Mouse (Mus musculus) hindbrain, embryonic 11.5 days (tissue): Measurements from ENCODE around the gene Xpnpep2. TPM values are rescaled to one million over a fixed set of nuclear protein-coding genes. Genes with fewer than 3 reads are reported as not detected.

ENCODE experiments used
- ATAC-seq: fragments of 200-750 bp; cut with Nextera tagmentation; 2 replicates; pipeline ENCODE4 v1.8.0; 2017; ENCODE audit warnings: mild to moderate bottlenecking, moderate TSS enrichment, moderate library complexity; ENCODE audit not compliant: low FRiP score
- DNase-seq: peaks from one replicate; pipeline ENCODE4 v3.0.0-alpha.2; 2015; ENCODE audit warnings: low spot score
- H3K27ac ChIP-seq: fragments of 300-500 bp; sonication (generic); 2 replicates; pipeline ENCODE4 v1.5.1; 2014; ENCODE audit warnings: mild to moderate bottlenecking, low read depth, low read length
- H3K27me3 ChIP-seq: fragments of 300-500 bp; sonication (generic); 2 replicates; pipeline ENCODE4 v1.6.1; 2014; ENCODE audit warnings: mild to moderate bottlenecking, low read length, moderate library complexity, mixed read lengths; ENCODE audit not compliant: control insufficient read depth, insufficient read depth
- H3K36me3 ChIP-seq: fragments of 300-500 bp; sonication (generic); 2 replicates; pipeline ENCODE4 v1.6.1; 2014; ENCODE audit warnings: mild to moderate bottlenecking, low read length, moderate library complexity, mixed read lengths; ENCODE audit not compliant: control insufficient read depth, insufficient read depth
- H3K4me1 ChIP-seq: fragments of 300-500 bp; sonication (generic); replicated peaks from 2 replicates; pipeline ENCODE4 v1.6.1; 2014; ENCODE audit warnings: low read length, mixed read lengths; ENCODE audit not compliant: control insufficient read depth, insufficient read depth
- H3K4me2 ChIP-seq: fragments of 300-500 bp; sonication (generic); replicated peaks from 2 replicates; pipeline ENCODE4 v1.6.1; 2014; ENCODE audit warnings: mild to moderate bottlenecking, low read depth, low read length
- H3K4me3 ChIP-seq: fragments of 300-500 bp; sonication (generic); 2 replicates; pipeline ENCODE4 v1.5.1; 2014; ENCODE audit warnings: low read depth, low read length
- H3K9ac ChIP-seq: fragments of 300-500 bp; sonication (generic); 2 replicates; pipeline ENCODE4 v1.6.1; 2014; ENCODE audit warnings: low read depth, low read length
- H3K9me3 ChIP-seq: fragments of 300-500 bp; sonication (generic); 2 replicates; pipeline ENCODE4 v1.6.1; 2016; ENCODE audit warnings: low read length; ENCODE audit not compliant: control insufficient read depth
- WGBS: fragments of 180-500 bp; shearing (Covaris S2); extraction: QIAGEN DNeasy Blood & Tissue Kit; methylation state at CpG from one replicate; pipeline ENCODE4 v1.1.7; 2014; 5-methylcytosine and 5-hydroxymethylcytosine counted together
- polyA plus RNA-seq: library from polyadenylated mRNA; unstranded; fragments of >200 nt; fragmentation: Nextera tagmentation; extraction: Ambion mirVana; gene quantifications from 2 replicates; pipeline ENCODE4 v1.2.1, GENCODE M21; 2014

Xpnpep2 gene
- polyA plus RNA-seq, 1 experiment from 2014 or later = 2.2 TPM

DNA sequence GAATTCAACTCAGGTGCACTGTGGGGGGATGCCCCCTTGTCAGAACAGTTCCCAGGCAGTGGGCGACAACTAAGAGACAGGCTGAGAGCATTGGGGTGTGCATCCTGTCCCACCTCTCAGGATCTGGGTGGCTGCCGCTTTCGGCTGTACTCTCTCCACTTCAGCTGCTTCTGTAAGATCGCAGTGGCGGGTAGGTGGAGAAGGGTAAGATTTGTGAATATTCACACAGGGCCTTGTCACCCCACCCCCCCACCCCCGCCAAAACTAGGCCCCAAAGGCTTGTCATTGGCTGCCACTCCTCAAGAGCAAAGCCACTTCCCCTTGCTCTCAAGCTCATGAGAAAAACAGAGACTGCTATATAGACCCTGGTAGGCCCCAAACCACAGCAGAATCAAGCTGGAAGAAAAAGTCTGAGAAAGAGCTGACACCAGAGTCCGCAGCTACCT lies 39.2 kb downstream of the Xpnpep2 start:
- Histone ChIP-seq H3K9ac (no peak overlapping the region), H3K27me3 (no peaks in the 10 kb centered on the region), H3K36me3 (no peaks in the 10 kb centered on the region), H3K4me1 (no peaks in the 10 kb centered on the region), H3K27ac (no peak overlapping the region), H3K9me3 (no peaks in the 10 kb centered on the region), H3K4me3 (no peak overlapping the region), H3K4me2 (no peak overlapping the region)
- 88% methylated on average over 7 of the region's 7 CpGs for WGBS
- DNase-seq (no peak), ATAC-seq (no peak)

DNA sequence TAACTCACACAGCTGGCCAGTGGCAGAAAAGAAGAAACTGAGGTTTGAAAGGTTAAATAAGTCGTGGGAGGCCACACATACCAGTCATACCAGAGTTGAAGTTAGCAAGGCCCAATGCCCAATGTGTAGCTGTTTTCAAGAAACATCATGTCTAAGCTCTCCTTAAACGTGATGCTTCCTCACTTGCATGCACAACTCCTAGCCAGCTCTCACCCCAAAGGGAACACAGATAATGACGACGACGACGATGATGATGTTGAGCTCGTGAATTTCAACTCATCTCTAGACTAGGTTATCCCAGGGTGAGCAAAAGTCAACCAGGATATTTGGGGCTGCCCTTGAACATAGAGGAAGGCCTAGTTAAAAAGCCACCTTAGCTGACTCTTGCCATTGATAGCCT lies 43.6 kb downstream of the Xpnpep2 start:
- Histone ChIP-seq H3K9ac (no peak overlapping the region), H3K9me3 (no peaks in the 10 kb centered on the region), H3K27me3 (no peaks in the 10 kb centered on the region), H3K4me2 (no peak overlapping the region), H3K27ac (no peak overlapping the region), H3K4me1 (no peaks in the 10 kb centered on the region), H3K36me3 (no peaks in the 10 kb centered on the region), H3K4me3 (no peak overlapping the region)
- WGBS = 80% methylated on average over 7 of the region's 7 CpGs
- ATAC-seq (no peak), DNase-seq (no peak)

DNA sequence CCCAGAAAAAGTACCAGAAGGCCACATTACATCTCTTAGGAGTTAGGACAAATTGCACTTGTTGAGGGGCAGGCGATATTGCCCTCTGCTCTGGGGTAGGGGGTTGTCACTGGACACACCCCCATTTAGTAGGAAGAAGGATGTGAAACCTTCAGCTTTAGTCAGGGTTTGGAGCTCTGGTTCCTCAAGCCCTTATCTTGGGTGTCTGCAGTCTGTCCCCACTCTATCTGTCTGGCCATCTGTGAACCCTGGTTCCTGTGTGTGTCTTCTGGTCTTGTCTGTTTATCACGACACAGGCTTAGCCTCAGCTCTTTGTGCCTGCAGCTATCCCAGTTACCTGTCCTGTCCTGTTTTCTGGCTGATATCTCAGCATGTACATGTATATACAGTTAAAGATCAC lies 44.9 kb downstream of the Xpnpep2 start:
- Histone ChIP-seq H3K4me1 (no peaks in the 10 kb centered on the region), H3K9me3 (no peaks in the 10 kb centered on the region), H3K27me3 (no peaks in the 10 kb centered on the region), H3K27ac (no peak overlapping the region), H3K9ac (no peak overlapping the region), H3K4me2 (no peak overlapping the region), H3K4me3 (no peak overlapping the region), H3K36me3 (no peaks in the 10 kb centered on the region)
- ATAC-seq (no peak), DNase-seq (no peak)
- WGBS = 77% methylated on average over 2 of the region's 2 CpGs

DNA sequence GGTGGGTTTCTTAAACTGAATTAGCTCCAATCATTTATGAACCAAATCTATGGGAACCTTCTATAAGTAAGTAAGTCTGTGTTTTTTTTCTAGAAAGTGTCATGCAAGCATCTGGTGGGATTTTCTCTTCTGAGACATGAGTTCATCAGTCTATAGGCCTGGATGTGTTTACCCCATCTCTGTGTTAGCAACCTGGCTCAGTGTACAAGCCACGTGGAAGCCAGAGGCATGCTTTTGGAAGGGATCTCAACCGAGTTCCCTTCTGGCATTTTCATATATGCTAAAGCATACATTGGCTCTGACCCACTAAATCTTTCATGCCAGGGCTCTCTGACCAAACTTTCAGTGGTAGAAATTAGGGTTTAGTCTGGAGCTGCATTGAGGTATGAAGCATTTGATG lies 45.4 kb downstream of the Xpnpep2 start:
- Histone ChIP-seq H3K4me3 (no peak overlapping the region), H3K36me3 (no peaks in the 10 kb centered on the region), H3K9ac (no peak overlapping the region), H3K9me3 (no peaks in the 10 kb centered on the region), H3K4me1 (no peaks in the 10 kb centered on the region), H3K27me3 (no peaks in the 10 kb centered on the region), H3K27ac (no peak overlapping the region), H3K4me2 (no peak overlapping the region)
- WGBS = 78% methylated on average over 2 of the region's 2 CpGs
- no peak for DNase-seq
- no peak for ATAC-seq

DNA sequence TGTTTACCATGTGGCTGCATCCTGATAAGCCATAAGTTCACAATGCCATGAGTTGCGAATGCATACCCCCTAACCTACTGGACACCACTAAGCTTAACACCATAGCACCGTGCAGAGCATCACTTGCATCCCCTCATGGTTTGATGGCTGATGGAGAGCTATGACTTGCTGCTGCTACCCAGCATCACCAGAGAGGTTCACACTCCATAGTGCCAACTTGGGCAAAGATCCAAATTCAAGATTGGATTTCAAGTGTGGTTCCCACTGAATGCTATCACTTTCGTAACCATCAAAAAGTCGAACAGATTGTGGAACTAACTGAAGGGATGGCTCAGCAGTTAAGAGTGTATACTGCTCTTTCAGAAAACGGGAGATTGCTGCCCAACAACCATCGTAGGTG lies 47.0 kb downstream of the Xpnpep2 start:
- H3K27me3 ChIP-seq = no peaks in the 10 kb centered on the region
- H3K27ac ChIP-seq = no peak overlapping the region
- H3K4me2 ChIP-seq = no peak overlapping the region
- H3K36me3 ChIP-seq = no peaks in the 10 kb centered on the region
- H3K4me1 ChIP-seq = no peaks in the 10 kb centered on the region
- no peak overlapping the region for H3K4me3 ChIP-seq
- DNase-seq (no peak), ATAC-seq (no peak)
- H3K9ac ChIP-seq = no peak overlapping the region
- H3K9me3 ChIP-seq = no peaks in the 10 kb centered on the region
- 90% methylated on average over 6 of the region's 6 CpGs for WGBS

DNA sequence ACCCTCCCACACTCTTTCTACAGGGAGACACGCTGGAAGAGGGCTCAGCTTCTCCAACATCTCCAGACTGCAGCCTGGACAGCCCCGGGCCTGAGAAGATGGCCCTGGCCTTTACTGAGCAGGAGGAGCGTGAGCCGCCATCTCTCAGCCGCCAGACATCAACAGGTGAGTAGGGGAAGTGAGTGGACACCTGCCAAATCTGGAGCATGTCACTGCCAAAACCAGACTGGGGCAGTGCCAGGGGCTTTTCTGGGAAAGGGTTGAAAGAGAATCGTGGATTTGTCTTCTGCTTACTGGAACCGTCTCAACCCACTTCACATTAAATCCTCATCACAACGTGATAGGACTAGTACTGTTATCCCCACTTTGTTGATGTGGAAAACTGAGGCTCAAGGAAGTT lies 48.9 kb downstream of the Xpnpep2 start:
- no peak overlapping the region for H3K9ac ChIP-seq
- H3K27ac ChIP-seq = no peak overlapping the region
- no peak overlapping the region for H3K4me2 ChIP-seq
- H3K27me3 ChIP-seq = no peaks in the 10 kb centered on the region
- no peaks in the 10 kb centered on the region for H3K4me1 ChIP-seq
- H3K4me3 ChIP-seq = no peak overlapping the region
- DNase-seq (no peak), ATAC-seq (no peak)
- no peaks in the 10 kb centered on the region for H3K9me3 ChIP-seq
- WGBS = 94% methylated on average over 8 of the region's 8 CpGs
- no peaks in the 10 kb centered on the region for H3K36me3 ChIP-seq

DNA sequence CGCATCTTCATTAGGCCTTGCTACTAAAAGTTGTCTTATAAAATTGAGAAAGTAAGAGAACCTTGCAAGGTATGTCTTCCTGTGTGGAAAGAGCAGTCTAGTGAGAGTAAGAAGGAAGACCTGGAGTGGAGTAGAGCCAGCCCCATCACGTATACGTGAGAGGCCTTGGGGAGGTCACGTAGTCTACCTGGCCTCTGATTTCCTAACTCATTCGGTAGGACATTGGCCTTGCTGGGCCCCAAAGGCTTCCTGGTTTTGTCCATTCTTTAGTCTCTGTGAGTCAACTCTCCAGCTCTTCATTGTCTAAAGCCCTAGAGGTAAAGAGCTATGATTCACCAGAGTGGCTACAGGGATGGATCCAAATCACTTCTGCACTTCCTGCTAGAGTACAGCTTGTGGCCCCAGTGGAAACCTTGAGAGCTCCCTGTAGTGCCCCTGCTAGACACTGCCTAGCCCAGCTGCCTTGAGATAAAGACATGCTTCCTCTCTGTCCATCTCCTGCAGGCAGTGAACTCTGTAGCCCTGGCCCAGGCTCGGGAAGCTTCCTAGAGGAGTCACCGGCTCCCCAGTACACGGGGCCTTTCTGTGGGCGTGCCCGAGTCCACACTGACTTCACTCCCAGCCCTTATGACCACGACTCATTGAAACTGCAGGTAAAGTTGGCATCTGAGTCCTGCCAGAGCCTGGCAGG lies 49.8 kb downstream of the Xpnpep2 start:
- Histone ChIP-seq H3K4me2 (no peak overlapping the region), H3K27me3 (no peaks in the 10 kb centered on the region), H3K27ac (no peak overlapping the region), H3K9me3 (no peaks in the 10 kb centered on the region), H3K4me3 (no peak overlapping the region), H3K36me3 (no peaks in the 10 kb centered on the region), H3K9ac (no peak overlapping the region), H3K4me1 (no peaks in the 10 kb centered on the region)
- 91% methylated on average over 11 of the region's 11 CpGs for WGBS
- no peak for DNase-seq
- ATAC-seq = no peak

DNA sequence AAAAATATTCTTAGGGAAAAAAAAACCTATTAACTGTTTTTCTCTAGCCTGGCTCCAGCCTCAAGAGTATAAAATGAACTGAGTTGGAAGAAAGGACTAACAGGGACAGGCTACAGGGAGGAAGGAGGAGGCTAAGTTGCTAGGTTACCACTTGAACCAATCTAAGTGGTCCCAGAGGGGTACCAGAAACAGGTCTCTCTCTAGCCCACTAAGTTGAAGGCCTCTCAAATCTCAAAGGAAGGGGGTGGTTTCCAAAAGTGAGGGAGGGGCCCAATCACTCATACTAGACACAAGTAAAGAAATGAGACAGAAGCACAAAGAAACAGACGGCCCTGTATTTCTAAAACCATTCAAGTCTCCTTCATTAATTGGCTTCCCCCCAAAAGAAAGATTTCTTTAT lies 61.4 kb downstream of the Xpnpep2 start:
- Histone ChIP-seq H3K36me3 (no peaks in the 10 kb centered on the region), H3K9ac (no peak overlapping the region), H3K9me3 (no peaks in the 10 kb centered on the region), H3K27me3 (no peaks in the 10 kb centered on the region), H3K27ac (no peak overlapping the region), H3K4me1 (no peaks in the 10 kb centered on the region), H3K4me3 (no peak overlapping the region), H3K4me2 (no peak overlapping the region)
- WGBS = 56% methylated on average over 1 of the region's 1 CpGs
- ATAC-seq = peak; percentile 61; the same call in 1 of the 2 replicates
- DNase-seq = peak; percentile 4

DNA sequence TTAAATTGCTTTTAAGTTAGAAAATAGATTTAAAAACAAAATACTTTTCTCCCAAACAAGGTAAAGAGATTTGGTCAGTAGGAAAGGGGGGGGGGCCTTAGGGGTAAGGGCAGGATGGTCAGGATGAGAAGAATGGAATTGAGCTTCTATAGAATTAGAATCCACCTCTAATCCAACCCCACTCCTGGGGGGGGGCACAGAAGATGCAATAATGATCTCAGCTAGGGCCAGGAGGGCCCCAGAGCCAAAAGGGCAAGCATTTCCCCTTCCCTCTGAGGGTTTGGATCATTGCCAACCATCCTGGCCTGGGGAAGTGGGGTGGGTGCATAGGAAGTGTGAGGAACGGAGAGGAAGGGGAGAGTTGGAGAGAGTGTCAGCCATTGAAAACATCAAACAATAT lies 61.8 kb downstream of the Xpnpep2 start:
- H3K4me1 ChIP-seq = no peaks in the 10 kb centered on the region
- peak; percentile 3 for DNase-seq
- H3K9me3 ChIP-seq = no peaks in the 10 kb centered on the region
- H3K4me3 ChIP-seq = no peak overlapping the region
- H3K27ac ChIP-seq = no peak overlapping the region
- no peaks in the 10 kb centered on the region for H3K27me3 ChIP-seq
- H3K9ac ChIP-seq = no peak overlapping the region
- ATAC-seq = no peak
- no peaks in the 10 kb centered on the region for H3K36me3 ChIP-seq
- H3K4me2 ChIP-seq = no peak overlapping the region
- 36% methylated on average over 1 of the region's 1 CpGs for WGBS
